Mouse (Mus musculus) adrenal gland, postnatal 36 days (tissue): Measurements from ENCODE around the gene Plppr1. TPM values are rescaled to one million over a fixed set of nuclear protein-coding genes. Genes with fewer than 3 reads are reported as not detected.
A peak's percentile ranks its signal among the peaks of the same experiment; 100 is the strongest.
"Not testable (repeated sequence)": the region's sequence is repeated elsewhere in the genome, so short reads cannot be mapped to it uniquely, and the experiment has no call there.

ENCODE experiments used
- DNase-seq, 2 experiments: peaks; one replicate each; pipeline ENCODE4 v3.0.0; 2021; ENCODE audit warnings: mixed read lengths in 1 of 2
- total RNA-seq, 2 experiments: library from RNA; stranded (reverse); gene quantifications; 2 replicates each; pipeline ENCODE4 v1.2.3; 2021

Gene Plppr1
- total RNA-seq, 2 experiments from 2014 or later, result 0.10 TPM; not detected in 1

GRCm38 (mm10) chr4:49233032-49233406 is 173.9 kb downstream of the Plppr1 start:
- no peak for DNase-seq

- no peak for DNase-seq
Observed at GRCm38 (mm10) chr4:49238111-49238510, 179.0 kb downstream of the Plppr1 start.

GRCm38 (mm10) chr4:49239451-49239850 is 180.4 kb downstream of the Plppr1 start:
- DNase-seq, result no peak

- no peak for DNase-seq
Observed at GRCm38 (mm10) chr4:49244791-49245190, 185.7 kb downstream of the Plppr1 start.

GRCm38 (mm10) chr4:49245274-49245673 is 186.2 kb downstream of the Plppr1 start:
- DNase-seq, result no peak

GRCm38 (mm10) chr4:49251262-49251661 is 192.2 kb downstream of the Plppr1 start:
- DNase-seq, result no peak

GRCm38 (mm10) chr4:49252169-49252568 is 193.1 kb downstream of the Plppr1 start:
- DNase-seq, result no peak

- no peak for DNase-seq
Observed at GRCm38 (mm10) chr4:49278515-49278914, 219.4 kb downstream of the Plppr1 start.

GRCm38 (mm10) chr4:49284692-49285291 is 225.7 kb downstream of the Plppr1 start:
- no peak for DNase-seq

GRCm38 (mm10) chr4:49285340-49286196 is 226.5 kb downstream of the Plppr1 start:
- DNase-seq, result no peak

GRCm38 (mm10) chr4:49286197-49286492 is 227.1 kb downstream of the Plppr1 start:
- DNase-seq, result no peak

GRCm38 (mm10) chr4:49296434-49296833 is 237.4 kb downstream of the Plppr1 start:
- peak in 1 of 2 experiments; percentile 6 for DNase-seq

GRCm38 (mm10) chr4:49299576-49299975 is 240.5 kb downstream of the Plppr1 start:
- DNase-seq, result no peak

GRCm38 (mm10) chr4:49321903-49322635 is 263.0 kb downstream of the Plppr1 start:
- DNase-seq, result no peak

- DNase-seq, result not testable (repeated sequence)
Observed at GRCm38 (mm10) chr4:49337949-49338348, 278.9 kb downstream of the Plppr1 start.

- not testable (repeated sequence) for DNase-seq
Observed at GRCm38 (mm10) chr4:49340091-49340490, 281.0 kb downstream of the Plppr1 start.

- not testable (repeated sequence) for DNase-seq
Observed at GRCm38 (mm10) chr4:49348001-49348400, 288.9 kb downstream of the Plppr1 start.

GRCm38 (mm10) chr4:49348677-49349076 is 289.6 kb downstream of the Plppr1 start:
- DNase-seq, result no peak

GRCm38 (mm10) chr4:49350470-49350869 is 291.4 kb downstream of the Plppr1 start:
- DNase-seq, result no peak

GRCm38 (mm10) chr4:49357097-49357496 is 298.0 kb downstream of the Plppr1 start:
- no peak for DNase-seq

GRCm38 (mm10) chr4:49368046-49368445 is 309.0 kb downstream of the Plppr1 start:
- not testable (repeated sequence) for DNase-seq

- DNase-seq, result not testable (repeated sequence)
Observed at GRCm38 (mm10) chr4:49383576-49384318, 324.7 kb downstream of the Plppr1 start.
